Mouse (Mus musculus) spleen, adult 2 months (tissue): ENCODE data around the gene Mpzl3. TPM values are rescaled to one million over a fixed set of nuclear protein-coding genes. Genes with fewer than 3 reads are reported as not detected.
A peak's percentile ranks its signal among the peaks of the same experiment; 100 is the strongest.

Experiments
- DNase-seq, 2 experiments: peaks; one replicate each; pipeline versions ENCODE4 v3.0.0 to v3.0.0-alpha.2; 2012 to 2021; ENCODE audit warnings: low spot score in 2 of 2, low read depth in 1 of 2
- H3K27ac ChIP-seq: fragments of 200-500 bp; 2 replicates; pipeline ENCODE4 v1.5.1; 2012; ENCODE audit warnings: low read length, inconsistent platforms; ENCODE audit not compliant: insufficient read depth
- H3K27me3 ChIP-seq: fragments of 200-500 bp; 2 replicates; pipeline ENCODE4 v1.6.1; 2012; ENCODE audit warnings: mild to moderate bottlenecking, moderate library complexity, low read length, inconsistent platforms; ENCODE audit not compliant: control insufficient read depth, insufficient read depth
- H3K36me3 ChIP-seq: fragments of 200-500 bp; 2 replicates; pipeline ENCODE4 v1.6.1; 2012; ENCODE audit warnings: mild to moderate bottlenecking, low read length, inconsistent platforms; ENCODE audit not compliant: control insufficient read depth, insufficient read depth
- H3K4me1 ChIP-seq: fragments of 200-500 bp; 2 replicates; pipeline ENCODE4 v1.6.1; 2011; ENCODE audit warnings: inconsistent platforms; ENCODE audit not compliant: control insufficient read depth, insufficient read depth, insufficient read length
- H3K4me3 ChIP-seq: fragments of 200-500 bp; 2 replicates; pipeline ENCODE4 v1.5.1; 2011; ENCODE audit warnings: mild to moderate bottlenecking, inconsistent platforms; ENCODE audit not compliant: insufficient read depth, insufficient read length; ENCODE audit errors: extremely low read depth
- CTCF ChIP-seq: fragments of 200-500 bp; IDR thresholded peaks from 2 replicates; pipeline ENCODE4 v1.5.1; 2011; ENCODE audit warnings: mild to moderate bottlenecking, inconsistent platforms; ENCODE audit not compliant: insufficient read depth, insufficient read length, insufficient replicate concordance; ENCODE audit errors: extremely low read depth
- POLR2A ChIP-seq: fragments of 200-500 bp; IDR thresholded peaks from 2 replicates; pipeline ENCODE4 v1.6.1; 2011; ENCODE audit warnings: low read depth, low read length, inconsistent platforms
- WGBS: fragments of 180-500 bp; shearing (Covaris S2); methylation state at CpG from one replicate; pipeline ENCODE4 v1.1.7; 2018; 5-methylcytosine and 5-hydroxymethylcytosine counted together
- polyA plus RNA-seq: library from polyadenylated mRNA; depleted of rRNA; stranded (reverse); fragments of >200 nt; gene quantifications from 2 replicates; pipeline ENCODE4 v1.2.3, GENCODE M21; 2012

Mpzl3 gene
- polyA plus RNA-seq, 1 experiment, result 1.7 TPM

- H3K4me3 ChIP-seq, result no peak overlapping the region
- no peak overlapping the region for H3K27ac ChIP-seq
- no peak for DNase-seq
- no peaks in the 10 kb centered on the region for H3K36me3 ChIP-seq
- TF ChIP-seq POLR2A, result no peak
- no peak for TF ChIP-seq CTCF
- H3K27me3 ChIP-seq, result no peaks in the 10 kb centered on the region
- no peaks in the 10 kb centered on the region for H3K4me1 ChIP-seq
- 49% methylated on average over 3 of the region's 3 CpGs for WGBS
Observed at GRCm38 (mm10) chr9:45015841-45016240, 39.1 kb upstream of the Mpzl3 start.

GRCm38 (mm10) chr9:45018031-45018430 is 37.0 kb upstream of the Mpzl3 start:
- TF ChIP-seq POLR2A (no peak), CTCF (no peak)
- no peak overlapping the region for H3K4me3 ChIP-seq
- no peaks in the 10 kb centered on the region for H3K4me1 ChIP-seq
- H3K27ac ChIP-seq, result no peak overlapping the region
- DNase-seq, result no peak
- H3K27me3 ChIP-seq, result no peaks in the 10 kb centered on the region
- WGBS, result 75% methylated on average over 11 of the region's 11 CpGs
- H3K36me3 ChIP-seq, result no peaks in the 10 kb centered on the region

- DNase-seq, result peak; percentile 57 to 63
- TF ChIP-seq CTCF (peak; percentile 74; the same call in 1 of the 2 replicates), POLR2A (no peak)
- 11% methylated on average over 3 of the region's 3 CpGs for WGBS
- H3K27me3 ChIP-seq, result no peaks in the 10 kb centered on the region
- H3K36me3 ChIP-seq, result no peaks in the 10 kb centered on the region
- H3K4me3 ChIP-seq, result no peak overlapping the region
- H3K27ac ChIP-seq, result no peak overlapping the region
- H3K4me1 ChIP-seq, result no peaks in the 10 kb centered on the region
Observed at GRCm38 (mm10) chr9:45022800-45023199, 32.2 kb upstream of the Mpzl3 start.

- Histone ChIP-seq H3K36me3 (no peaks in the 10 kb centered on the region), H3K4me3 (no peak overlapping the region), H3K27ac (no peak overlapping the region), H3K4me1 (no peaks in the 10 kb centered on the region), H3K27me3 (no peaks in the 10 kb centered on the region)
- no peak for DNase-seq
- no peak for TF ChIP-seq CTCF
- TF ChIP-seq POLR2A, result no peak
- 60% methylated on average over 3 of the region's 3 CpGs for WGBS
Observed at GRCm38 (mm10) chr9:45023638-45024037, 31.3 kb upstream of the Mpzl3 start.

- 82% methylated on average over 2 of the region's 2 CpGs for WGBS
- Histone ChIP-seq H3K4me3 (no peak overlapping the region), H3K27me3 (no peaks in the 10 kb centered on the region), H3K36me3 (no peaks in the 10 kb centered on the region), H3K27ac (no peak overlapping the region), H3K4me1 (no peaks in the 10 kb centered on the region)
- DNase-seq, result no peak
- TF ChIP-seq CTCF (no peak), POLR2A (no peak)
Observed at GRCm38 (mm10) chr9:45024187-45024586, 30.8 kb upstream of the Mpzl3 start.

- TF ChIP-seq POLR2A (no peak), CTCF (no peak)
- H3K27me3 ChIP-seq, result no peaks in the 10 kb centered on the region
- DNase-seq, result no peak
- peaks cover 2% of the 10 kb centered on the region; the same call in 1 of the 2 replicates for H3K4me1 ChIP-seq
- H3K4me3 ChIP-seq, result no peak overlapping the region
- 42% methylated on average over 8 of the region's 8 CpGs for WGBS
- no peak overlapping the region for H3K27ac ChIP-seq
- no peaks in the 10 kb centered on the region for H3K36me3 ChIP-seq
Observed at GRCm38 (mm10) chr9:45027376-45027775, 27.6 kb upstream of the Mpzl3 start.

- no peaks in the 10 kb centered on the region for H3K27me3 ChIP-seq
- no peaks in the 10 kb centered on the region for H3K36me3 ChIP-seq
- no peak overlapping the region for H3K4me3 ChIP-seq
- peak overlapping the region; percentile 14; the same call in 1 of the 2 replicates for H3K27ac ChIP-seq
- TF ChIP-seq CTCF (no peak), POLR2A (no peak)
- WGBS, result 36% methylated on average over 6 of the region's 6 CpGs
- no peak for DNase-seq
- H3K4me1 ChIP-seq, result peaks cover 2% of the 10 kb centered on the region; the same call in 1 of the 2 replicates
Observed at GRCm38 (mm10) chr9:45030341-45030740, 24.6 kb upstream of the Mpzl3 start.
